Mouse (Mus musculus) olfactory bulb, adult 2 months (tissue): Measurements from ENCODE around the gene Gm3238. TPM values are rescaled to one million over a fixed set of nuclear protein-coding genes. Genes with fewer than 3 reads are reported as not detected.
"Not testable (repeated sequence)": the region's sequence is repeated elsewhere in the genome, so short reads cannot be mapped to it uniquely, and the experiment has no call there.

ENCODE experiments used
- H3K27ac ChIP-seq: fragments of 200-500 bp; 2 replicates; pipeline ENCODE4 v1.5.1; 2012; ENCODE audit warnings: low read depth, low read length; ENCODE audit not compliant: insufficient read depth
- H3K4me1 ChIP-seq: fragments of 200-500 bp; 2 replicates; pipeline ENCODE4 v1.6.1; 2012; ENCODE audit warnings: low read length; ENCODE audit not compliant: control insufficient read depth, insufficient read depth
- H3K4me3 ChIP-seq: fragments of 200-500 bp; 2 replicates; pipeline ENCODE4 v1.5.1; 2012; ENCODE audit warnings: mild to moderate bottlenecking, low read depth, low read length, moderate library complexity; ENCODE audit not compliant: insufficient read depth
- CTCF ChIP-seq: fragments of 200-500 bp; IDR thresholded peaks from 2 replicates; pipeline ENCODE4 v1.5.1; 2012; ENCODE audit warnings: low read depth, mild to moderate bottlenecking, low read length, moderate library complexity; ENCODE audit not compliant: insufficient read depth
- POLR2A ChIP-seq: fragments of 200-500 bp; IDR thresholded peaks from 2 replicates; pipeline ENCODE4 v1.6.1; 2012; ENCODE audit warnings: mild to moderate bottlenecking, low read depth, low read length, moderate library complexity; ENCODE audit not compliant: insufficient read depth
- WGBS: fragments of 180-500 bp; shearing (Covaris S2); methylation state at CpG from one replicate; pipeline ENCODE4 v1.1.7; 2018; 5-methylcytosine and 5-hydroxymethylcytosine counted together
- polyA plus RNA-seq: library from polyadenylated mRNA; stranded (reverse); fragments of >200 nt; gene quantifications from 2 replicates; pipeline ENCODE4 v1.2.4, GENCODE M21; 2012; ENCODE audit warnings: low replicate concordance; ENCODE audit not compliant: missing spikeins, insufficient read depth, insufficient read length

Gm3238 gene
- polyA plus RNA-seq, 1 experiment, result not detected

GRCm38 (mm10) chr10:77797677-77798076, 26.6 kb upstream of the Gm3238 start:
- H3K4me3 ChIP-seq, result no peak overlapping the region
- WGBS, result 53% methylated on average over 3 of the region's 3 CpGs
- TF ChIP-seq POLR2A (no peak), CTCF (no peak)
- peaks cover 3% of the 10 kb centered on the region; the same call in 1 of the 2 replicates for H3K4me1 ChIP-seq
- no peak overlapping the region for H3K27ac ChIP-seq

GRCm38 (mm10) chr10:77794976-77795375, 23.9 kb upstream of the Gm3238 start, which contains the start of gene Gm9639:
Gm9639 (minus strand) TSS chr10:77795076.
- TF ChIP-seq CTCF, result no peak
- TF ChIP-seq POLR2A, result no peak
- Histone ChIP-seq H3K27ac (no peak within 1 kb of the TSS), H3K4me1 (peaks cover 3% of the 10 kb centered on the region; the same call in 1 of the 2 replicates), H3K4me3 (no peak within 1 kb of the TSS)
- 73% methylated on average over 2 of the region's 2 CpGs for WGBS

- Histone ChIP-seq H3K4me1 (no peaks in the 10 kb centered on the region), H3K27ac (no peak overlapping the region), H3K4me3 (no peak overlapping the region)
- WGBS, result 85% methylated on average over 2 of the region's 2 CpGs
- TF ChIP-seq CTCF (no peak), POLR2A (no peak)
These were observed 17.5 kb upstream of the Gm3238 start for GRCm38 (mm10) chr10:77788621-77789020.

GRCm38 (mm10) chr10:77787876-77788275, 16.8 kb upstream of the Gm3238 start, which contains the start of gene Gm7137:
Gm7137 (minus strand) TSS chr10:77788200.
- H3K27ac ChIP-seq, H3K4me1 ChIP-seq, H3K4me3 ChIP-seq: not testable (repeated sequence)
- WGBS, result 56% methylated on average over 1 of the region's 1 CpGs

- H3K4me3 ChIP-seq, H3K4me1 ChIP-seq, H3K27ac ChIP-seq: not testable (repeated sequence)
- WGBS, result 93% methylated on average over 3 of the region's 3 CpGs
These were observed 12.3 kb upstream of the Gm3238 start for GRCm38 (mm10) chr10:77783396-77783795.

GRCm38 (mm10) chr10:77782442-77782841, 11.3 kb upstream of the Gm3238 start, which contains the start of gene Gm3250:
Gm3250 (minus strand) TSS chr10:77782542.
- WGBS, result 75% methylated on average over 1 of the region's 1 CpGs
- not testable (repeated sequence) for H3K27ac ChIP-seq, H3K4me1 ChIP-seq, H3K4me3 ChIP-seq

- not testable (repeated sequence) for H3K27ac ChIP-seq, H3K4me1 ChIP-seq, H3K4me3 ChIP-seq
- 70% methylated on average over 1 of the region's 1 CpGs for WGBS
These were observed 5.7 kb upstream of the Gm3238 start, which contains the start of gene Gm7138 for GRCm38 (mm10) chr10:77776844-77777243. Gm7138 (minus strand) TSS chr10:77776944.

GRCm38 (mm10) chr10:77772142-77772541, 1.0 kb upstream of the Gm3238 start:
- H3K27ac ChIP-seq, H3K4me3 ChIP-seq, H3K4me1 ChIP-seq: not testable (repeated sequence)
- 93% methylated on average over 1 of the region's 3 CpGs for WGBS

GRCm38 (mm10) chr10:77769727-77770126, 1.4 kb downstream of the Gm3238 start:
- no peak for TF ChIP-seq CTCF
- TF ChIP-seq POLR2A, result no peak
- Histone ChIP-seq H3K27ac (no peak overlapping the region), H3K4me1 (0 out of 2 replicates have a peak, but pooled peaks cover 3% of the 10 kb centered on the region), H3K4me3 (no peak overlapping the region)
- 86% methylated on average over 1 of the region's 1 CpGs for WGBS

GRCm38 (mm10) chr10:77759582-77759981, 11.5 kb downstream of the Gm3238 start, which contains the start of gene Gm3233:
Gm3233 (minus strand) TSS chr10:77759682.
- H3K4me1 ChIP-seq, H3K4me3 ChIP-seq, H3K27ac ChIP-seq: not testable (repeated sequence)
- no CpG with 5 or more reads among the region's 1 CpGs for WGBS

- H3K4me1 ChIP-seq, result peaks cover 9% of the 10 kb centered on the region; the same call in 1 of the 2 replicates
- no peak overlapping the region for H3K27ac ChIP-seq
- no peak for TF ChIP-seq CTCF
- no peak for TF ChIP-seq POLR2A
- no peak overlapping the region for H3K4me3 ChIP-seq
These were observed 17.7 kb downstream of the Gm3238 start for GRCm38 (mm10) chr10:77753448-77753847.

GRCm38 (mm10) chr10:77752312-77752711, 18.8 kb downstream of the Gm3238 start:
- not testable (repeated sequence) for H3K4me1 ChIP-seq, H3K4me3 ChIP-seq, H3K27ac ChIP-seq
- WGBS, result 72% methylated on average over 3 of the region's 3 CpGs

- H3K27ac ChIP-seq, H3K4me3 ChIP-seq, H3K4me1 ChIP-seq: not testable (repeated sequence)
- WGBS, result 75% methylated on average over 1 of the region's 1 CpGs
These were observed 19.9 kb downstream of the Gm3238 start, which contains the start of gene Gm9736 for GRCm38 (mm10) chr10:77751254-77751653. Gm9736 (minus strand) TSS chr10:77751354.

- WGBS, result 54% methylated on average over 1 of the region's 1 CpGs
- H3K4me1 ChIP-seq, H3K27ac ChIP-seq, H3K4me3 ChIP-seq: not testable (repeated sequence)
These were observed 20.4 kb downstream of the Gm3238 start for GRCm38 (mm10) chr10:77750686-77751085.
